Mouse (Mus musculus) liver, postnatal 0 days (tissue): Measurements from ENCODE around the gene Dkk2. TPM values are rescaled to one million over a fixed set of nuclear protein-coding genes. Genes with fewer than 3 reads are reported as not detected.

Experiments used
- ATAC-seq: fragments of 200-750 bp; cut with Nextera tagmentation; 2 replicates; pipeline ENCODE4 v1.8.0; 2017; ENCODE audit warnings: mild to moderate bottlenecking, moderate library complexity
- DNase-seq: peaks from one replicate; pipeline ENCODE4 v3.0.0-alpha.2; 2016
- H3K27ac ChIP-seq: fragments of 300-500 bp; sonication (generic); 2 replicates; pipeline ENCODE4 v1.5.1; 2014; ENCODE audit warnings: antibody characterized with exemption, moderate library complexity, mild to moderate bottlenecking, low read depth
- H3K27me3 ChIP-seq: fragments of 300-500 bp; sonication (generic); 2 replicates; pipeline ENCODE4 v1.6.1; 2014; ENCODE audit warnings: low read length, control low read depth, mixed read lengths; ENCODE audit not compliant: insufficient read depth
- H3K36me3 ChIP-seq: fragments of 300-500 bp; sonication (generic); replicated peaks from 2 replicates; pipeline ENCODE4 v1.6.1; 2014; ENCODE audit warnings: mild to moderate bottlenecking, control low read depth, low read length, moderate library complexity, mixed read lengths; ENCODE audit not compliant: insufficient read depth
- H3K4me1 ChIP-seq: fragments of 300-500 bp; sonication (generic); 2 replicates; pipeline ENCODE4 v1.6.1; 2014; ENCODE audit warnings: antibody characterized with exemption, mild to moderate bottlenecking, control low read depth; ENCODE audit not compliant: insufficient read depth
- H3K4me2 ChIP-seq: fragments of 300-500 bp; sonication (generic); 2 replicates; pipeline ENCODE4 v1.6.1; 2014; ENCODE audit warnings: low read depth, mild to moderate bottlenecking, low read length, moderate library complexity, mixed read lengths
- H3K4me3 ChIP-seq: fragments of 300-500 bp; sonication (generic); 2 replicates; pipeline ENCODE4 v1.5.1; 2014; ENCODE audit warnings: low read depth, low read length
- H3K9ac ChIP-seq: fragments of 300-500 bp; sonication (generic); replicated peaks from 2 replicates; pipeline ENCODE4 v1.6.1; 2014; ENCODE audit warnings: mild to moderate bottlenecking, moderate library complexity
- H3K9me3 ChIP-seq: fragments of 300-500 bp; sonication (generic); 2 replicates; pipeline ENCODE4 v1.6.1; 2016; ENCODE audit warnings: mild to moderate bottlenecking, control low read depth, low read length, mixed read lengths
- CTCF ChIP-seq: sonication (generic); IDR thresholded peaks from 2 replicates; pipeline ENCODE4 v1.5.1; 2016; ENCODE audit warnings: antibody characterized with exemption, low read depth
- EP300 ChIP-seq: IDR thresholded peaks from 2 replicates; pipeline ENCODE4 v1.6.1; 2016; ENCODE audit warnings: antibody characterized with exemption, low read depth, mild to moderate bottlenecking
- WGBS: fragments of 180-500 bp; shearing (Covaris S2); extraction: QIAGEN DNeasy Blood & Tissue Kit; methylation state at CpG from one replicate; pipeline ENCODE4 v1.1.7; 2014; ENCODE audit not compliant: insufficient replicate concordance; 5-methylcytosine and 5-hydroxymethylcytosine counted together
- polyA plus RNA-seq: library from polyadenylated mRNA; unstranded; fragments of >200 nt; fragmentation: Nextera tagmentation; extraction: Ambion mirVana; gene quantifications from 2 replicates; pipeline ENCODE4 v1.2.1, GENCODE M21; 2015

The Dkk2 gene
- polyA plus RNA-seq, 1 experiment from 2014 or later, result 0.02 TPM

- TF ChIP-seq EP300 (no peak), CTCF (peak; percentile 64)
- ATAC-seq (no peak), DNase-seq (peak; percentile 51)
- Histone ChIP-seq H3K36me3 (no peaks in the 10 kb centered on the region), H3K4me2 (no peak overlapping the region), H3K4me3 (no peak overlapping the region), H3K9me3 (no peaks in the 10 kb centered on the region), H3K27ac (no peak overlapping the region), H3K9ac (no peak overlapping the region), H3K27me3 (no peaks in the 10 kb centered on the region), H3K4me1 (no peaks in the 10 kb centered on the region)
- 23% methylated on average over 11 of the region's 11 CpGs for WGBS
These were observed 122.4 kb downstream of the Dkk2 start for GRCm38 (mm10) chr3:132207469-132207868.

GRCm38 (mm10) chr3:132211260-132211659, 126.2 kb downstream of the Dkk2 start:
- Histone ChIP-seq H3K27ac (no peak overlapping the region), H3K4me1 (no peaks in the 10 kb centered on the region), H3K4me2 (no peak overlapping the region), H3K9me3 (no peaks in the 10 kb centered on the region), H3K36me3 (no peaks in the 10 kb centered on the region), H3K4me3 (no peak overlapping the region), H3K9ac (no peak overlapping the region), H3K27me3 (no peaks in the 10 kb centered on the region)
- DNase-seq (no peak), ATAC-seq (no peak)
- WGBS, result 55% methylated on average over 5 of the region's 5 CpGs
- no peak for TF ChIP-seq EP300
- TF ChIP-seq CTCF, result no peak

GRCm38 (mm10) chr3:132219977-132220487, 134.9 kb downstream of the Dkk2 start:
- no peak for DNase-seq
- H3K4me3 ChIP-seq, result no peak overlapping the region
- H3K9me3 ChIP-seq, result no peaks in the 10 kb centered on the region
- no peaks in the 10 kb centered on the region for H3K27me3 ChIP-seq
- no peak overlapping the region for H3K4me2 ChIP-seq
- WGBS, result 69% methylated on average over 7 of the region's 7 CpGs
- TF ChIP-seq CTCF (no peak), EP300 (no peak)
- no peaks in the 10 kb centered on the region for H3K36me3 ChIP-seq
- no peak overlapping the region for H3K9ac ChIP-seq
- ATAC-seq, result no peak
- no peaks in the 10 kb centered on the region for H3K4me1 ChIP-seq
- no peak overlapping the region for H3K27ac ChIP-seq

GRCm38 (mm10) chr3:132227622-132228021, 142.5 kb downstream of the Dkk2 start:
- Histone ChIP-seq H3K4me2 (no peak overlapping the region), H3K27me3 (no peaks in the 10 kb centered on the region), H3K27ac (no peak overlapping the region), H3K9ac (no peak overlapping the region), H3K9me3 (no peaks in the 10 kb centered on the region), H3K4me1 (no peaks in the 10 kb centered on the region), H3K36me3 (no peaks in the 10 kb centered on the region), H3K4me3 (no peak overlapping the region)
- ATAC-seq, result no peak; the same call in 1 of the 2 replicates
- TF ChIP-seq EP300, result no peak
- TF ChIP-seq CTCF, result no peak
- WGBS, result 43% methylated on average over 1 of the region's 1 CpGs
- no peak for DNase-seq
